Mouse (Mus musculus) midbrain, embryonic 13.5 days (tissue): ENCODE results near the gene Muc4. TPM values are rescaled to one million over a fixed set of nuclear protein-coding genes. Genes with fewer than 3 reads are reported as not detected.

Experiments
- ATAC-seq: fragments of 200-750 bp; cut with Nextera tagmentation; 2 replicates; pipeline ENCODE4 v1.8.0; 2017; ENCODE audit warnings: mild to moderate bottlenecking, moderate TSS enrichment, moderate library complexity
- H3K27ac ChIP-seq: fragments of 300-500 bp; sonication (generic); 2 replicates; pipeline ENCODE4 v1.5.1; 2015; ENCODE audit warnings: inconsistent platforms, mild to moderate bottlenecking, moderate library complexity
- H3K27me3 ChIP-seq: fragments of 300-500 bp; sonication (generic); 2 replicates; pipeline ENCODE4 v1.6.1; 2015; ENCODE audit warnings: mild to moderate bottlenecking, inconsistent platforms
- H3K36me3 ChIP-seq: fragments of 300-500 bp; sonication (generic); 2 replicates; pipeline ENCODE4 v1.6.1; 2015; ENCODE audit warnings: mild to moderate bottlenecking, inconsistent platforms
- H3K4me1 ChIP-seq: fragments of 300-500 bp; sonication (generic); replicated peaks from 2 replicates; pipeline ENCODE4 v1.6.1; 2015; ENCODE audit warnings: inconsistent platforms
- H3K4me2 ChIP-seq: fragments of 300-500 bp; sonication (generic); replicated peaks from 2 replicates; pipeline ENCODE4 v1.6.1; 2015; ENCODE audit warnings: moderate library complexity, mild to moderate bottlenecking, inconsistent platforms
- H3K4me3 ChIP-seq: fragments of 300-500 bp; sonication (generic); replicated peaks from 2 replicates; pipeline ENCODE4 v1.5.1; 2015; ENCODE audit warnings: mild to moderate bottlenecking, inconsistent platforms
- H3K9ac ChIP-seq: fragments of 300-500 bp; sonication (generic); replicated peaks from 2 replicates; pipeline ENCODE4 v1.6.1; 2015; ENCODE audit warnings: mild to moderate bottlenecking, inconsistent platforms
- H3K9me3 ChIP-seq: fragments of 300-500 bp; sonication (generic); 2 replicates; pipeline ENCODE4 v1.6.1; 2016; ENCODE audit warnings: mild to moderate bottlenecking, inconsistent platforms
- WGBS: fragments of 180-500 bp; shearing (Covaris S2); methylation state at CpG from one replicate; pipeline ENCODE4 v1.1.7; 2015; 5-methylcytosine and 5-hydroxymethylcytosine counted together
- polyA plus RNA-seq: library from polyadenylated mRNA; unstranded; fragments of >200 nt; fragmentation: Nextera tagmentation; extraction: Ambion mirVana; gene quantifications from 2 replicates; pipeline ENCODE4 v1.2.1, GENCODE M21; 2015

Gene Muc4
- polyA plus RNA-seq, 1 experiment from 2014 or later: not detected

GRCm38 (mm10) chr16:32728730-32729129, 7.0 kb upstream of the Muc4 start:
- ATAC-seq: no peak
- Histone ChIP-seq H3K9me3 (no peaks in the 10 kb centered on the region), H3K4me2 (no peak overlapping the region), H3K27ac (no peak overlapping the region), H3K27me3 (no peaks in the 10 kb centered on the region), H3K4me1 (no peaks in the 10 kb centered on the region), H3K36me3 (no peaks in the 10 kb centered on the region), H3K4me3 (no peak overlapping the region), H3K9ac (no peak overlapping the region)
- WGBS: 78% methylated on average over 1 of the region's 1 CpGs

GRCm38 (mm10) chr16:32733213-32733612, 2.5 kb upstream of the Muc4 start:
- 89% methylated on average over 3 of the region's 3 CpGs for WGBS
- H3K9ac ChIP-seq: no peak overlapping the region
- no peak for ATAC-seq

GRCm38 (mm10) chr16:32736022-32736421, 336 bp downstream of the Muc4 start:
- no peak overlapping the region for H3K27ac ChIP-seq
- H3K9ac ChIP-seq: no peak overlapping the region
- H3K4me3 ChIP-seq: no peak overlapping the region
- no peaks in the 10 kb centered on the region for H3K27me3 ChIP-seq
- H3K4me2 ChIP-seq: no peak overlapping the region
- H3K36me3 ChIP-seq: no peaks in the 10 kb centered on the region
- no peaks in the 10 kb centered on the region for H3K4me1 ChIP-seq
- 58% methylated on average over 3 of the region's 3 CpGs for WGBS
- no peaks in the 10 kb centered on the region; the same call in 1 of the 2 replicates for H3K9me3 ChIP-seq
- ATAC-seq: no peak

More at GRCm38 (mm10) chr16:32733213-32733612, 2.5 kb upstream of the Muc4 start:
- no peaks in the 10 kb centered on the region for H3K4me1 ChIP-seq
- no peaks in the 10 kb centered on the region for H3K36me3 ChIP-seq
- no peak overlapping the region for H3K27ac ChIP-seq
- H3K4me3 ChIP-seq: no peak overlapping the region
- no peaks in the 10 kb centered on the region for H3K27me3 ChIP-seq
- no peaks in the 10 kb centered on the region; the same call in 1 of the 2 replicates for H3K9me3 ChIP-seq
- H3K4me2 ChIP-seq: no peak overlapping the region

GRCm38 (mm10) chr16:32740003-32740663, 4.4 kb downstream of the Muc4 start:
- H3K9me3 ChIP-seq: no peaks in the 10 kb centered on the region
- no peak overlapping the region for H3K9ac ChIP-seq
- 66% methylated on average over 8 of the region's 8 CpGs for WGBS
- no peak overlapping the region for H3K4me3 ChIP-seq
- no peaks in the 10 kb centered on the region for H3K27me3 ChIP-seq
- no peak overlapping the region for H3K4me2 ChIP-seq
- no peak overlapping the region for H3K27ac ChIP-seq
- no peak for ATAC-seq
- H3K4me1 ChIP-seq: no peaks in the 10 kb centered on the region
- no peaks in the 10 kb centered on the region for H3K36me3 ChIP-seq

DNA sequence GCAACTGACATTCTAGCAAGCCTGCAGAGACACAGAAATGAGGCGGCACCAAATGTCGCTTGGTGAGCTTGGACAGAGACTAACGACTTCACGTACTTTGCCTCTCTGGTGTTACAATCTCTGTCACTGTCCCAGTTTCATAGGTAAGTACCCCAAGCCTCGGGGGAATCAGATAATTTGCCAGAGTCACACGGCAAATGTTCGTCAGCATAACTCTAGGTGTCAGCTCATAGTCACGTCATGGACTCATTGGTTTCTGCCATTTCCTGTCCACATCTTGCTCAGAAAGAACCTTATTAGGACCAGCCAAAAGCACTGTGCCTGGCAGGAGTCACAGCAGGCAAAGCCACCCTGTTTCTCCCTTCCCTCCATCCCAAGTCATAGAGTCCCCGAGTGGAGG, 5.7 kb downstream of the Muc4 start:
- no peak for ATAC-seq
- H3K9me3 ChIP-seq: no peaks in the 10 kb centered on the region
- 90% methylated on average over 9 of the region's 9 CpGs for WGBS
- H3K4me1 ChIP-seq: no peaks in the 10 kb centered on the region
- H3K27ac ChIP-seq: no peak overlapping the region
- no peaks in the 10 kb centered on the region for H3K36me3 ChIP-seq
- no peak overlapping the region for H3K9ac ChIP-seq
- H3K4me3 ChIP-seq: no peak overlapping the region
- H3K4me2 ChIP-seq: no peak overlapping the region
- H3K27me3 ChIP-seq: no peaks in the 10 kb centered on the region

GRCm38 (mm10) chr16:32742712-32743111, 7.0 kb downstream of the Muc4 start:
- Histone ChIP-seq H3K4me1 (no peaks in the 10 kb centered on the region), H3K4me3 (no peak overlapping the region), H3K4me2 (no peak overlapping the region), H3K9me3 (no peaks in the 10 kb centered on the region), H3K27ac (no peak overlapping the region), H3K36me3 (no peaks in the 10 kb centered on the region), H3K9ac (no peak overlapping the region), H3K27me3 (no peaks in the 10 kb centered on the region)
- ATAC-seq: no peak
- 90% methylated on average over 2 of the region's 2 CpGs for WGBS

- no peak overlapping the region for H3K27ac ChIP-seq
- no peaks in the 10 kb centered on the region for H3K4me1 ChIP-seq
- 79% methylated on average over 6 of the region's 6 CpGs for WGBS
- no peak overlapping the region for H3K4me2 ChIP-seq
- H3K27me3 ChIP-seq: no peaks in the 10 kb centered on the region
- ATAC-seq: no peak
- no peak overlapping the region for H3K9ac ChIP-seq
- H3K4me3 ChIP-seq: no peak overlapping the region
- no peaks in the 10 kb centered on the region for H3K9me3 ChIP-seq
- H3K36me3 ChIP-seq: no peaks in the 10 kb centered on the region
Observed at GRCm38 (mm10) chr16:32745852-32746251, 10.2 kb downstream of the Muc4 start.

DNA sequence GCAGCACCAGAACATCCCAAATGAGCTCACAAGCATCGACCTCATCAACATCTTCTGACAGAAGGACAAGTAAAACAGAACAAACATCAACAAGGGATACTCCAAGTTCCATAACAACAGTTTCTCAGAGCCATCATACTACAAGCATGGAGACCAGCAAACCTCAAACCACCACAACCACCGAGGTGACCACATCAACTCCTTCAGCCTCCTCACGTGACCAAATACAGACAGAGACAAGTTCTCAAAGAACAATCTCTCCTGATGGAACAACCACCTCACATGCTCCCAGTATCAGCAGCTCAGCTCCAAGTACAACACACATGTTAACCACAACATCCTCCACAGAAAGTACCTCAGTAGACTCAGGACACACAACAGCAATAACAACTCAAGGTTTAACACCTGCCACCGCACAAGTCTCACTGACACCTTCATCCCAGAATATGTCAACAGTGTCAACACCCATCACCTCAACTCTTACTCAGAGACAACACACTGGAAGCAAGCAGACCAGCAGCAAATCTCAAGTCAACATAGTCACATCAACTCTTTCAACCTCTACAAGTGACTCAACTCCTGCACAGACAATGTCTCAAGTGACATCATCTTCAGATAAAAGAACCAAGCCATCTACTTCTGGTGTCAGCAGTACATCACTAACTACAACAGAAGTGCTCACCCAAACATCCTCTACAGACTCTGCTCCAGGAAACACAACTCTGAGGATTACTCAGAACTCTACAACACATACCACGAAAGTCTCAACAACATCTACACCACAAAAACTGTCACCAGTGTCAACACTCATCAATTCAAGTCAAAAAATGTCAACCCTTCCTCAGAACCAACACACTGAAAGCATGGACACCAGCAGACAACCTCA, 14.8 kb downstream of the Muc4 start:
- Histone ChIP-seq H3K4me2 (no peak overlapping the region), H3K4me1 (no peaks in the 10 kb centered on the region), H3K4me3 (no peak overlapping the region), H3K36me3 (no peaks in the 10 kb centered on the region), H3K27me3 (no peaks in the 10 kb centered on the region), H3K9ac (no peak overlapping the region), H3K9me3 (no peaks in the 10 kb centered on the region), H3K27ac (no peak overlapping the region)
- WGBS: 92% methylated on average over 5 of the region's 5 CpGs
- ATAC-seq: no peak

- Histone ChIP-seq H3K27me3 (no peaks in the 10 kb centered on the region), H3K4me3 (no peak overlapping the region), H3K27ac (no peak overlapping the region), H3K4me1 (peaks cover 5% of the 10 kb centered on the region; the same call in 1 of the 2 replicates), H3K9ac (no peak overlapping the region), H3K9me3 (no peaks in the 10 kb centered on the region), H3K36me3 (no peaks in the 10 kb centered on the region), H3K4me2 (no peak overlapping the region)
- ATAC-seq: no peak
- WGBS: 90% methylated on average over 2 of the region's 2 CpGs
Observed at GRCm38 (mm10) chr16:32764550-32764949, 28.9 kb downstream of the Muc4 start.

DNA sequence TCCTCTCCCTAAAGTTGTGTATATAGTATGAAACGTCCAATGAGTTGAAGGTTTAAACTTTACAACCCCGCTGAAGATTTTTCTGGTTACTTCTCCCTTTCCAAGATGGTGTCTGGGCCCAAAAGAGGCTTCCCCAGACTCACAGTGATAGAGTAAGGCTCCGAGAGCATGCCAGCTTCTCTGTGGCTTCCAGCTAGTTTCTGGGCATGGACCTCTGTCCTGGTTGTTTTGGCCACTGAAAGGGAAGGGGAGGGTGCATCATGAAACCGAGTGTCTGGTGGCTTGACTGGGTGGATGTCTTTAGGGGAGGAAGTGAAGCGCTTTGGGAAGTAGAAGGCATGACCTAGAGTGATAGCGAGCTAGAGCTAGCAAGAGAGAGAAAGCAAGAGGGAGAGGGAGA, 29.3 kb downstream of the Muc4 start:
- no peak for ATAC-seq
- peaks cover 5% of the 10 kb centered on the region; the same call in 1 of the 2 replicates for H3K4me1 ChIP-seq
- no peak overlapping the region for H3K4me2 ChIP-seq
- no peaks in the 10 kb centered on the region for H3K27me3 ChIP-seq
- WGBS: 77% methylated on average over 6 of the region's 6 CpGs
- H3K4me3 ChIP-seq: no peak overlapping the region
- no peaks in the 10 kb centered on the region for H3K36me3 ChIP-seq
- H3K9me3 ChIP-seq: no peaks in the 10 kb centered on the region
- no peak overlapping the region for H3K9ac ChIP-seq
- H3K27ac ChIP-seq: no peak overlapping the region

GRCm38 (mm10) chr16:32766904-32767303, 31.2 kb downstream of the Muc4 start:
- peaks cover 5% of the 10 kb centered on the region; the same call in 1 of the 2 replicates for H3K4me1 ChIP-seq
- H3K27me3 ChIP-seq: no peaks in the 10 kb centered on the region
- no peak overlapping the region for H3K9ac ChIP-seq
- H3K27ac ChIP-seq: no peak overlapping the region
- 90% methylated on average over 7 of the region's 7 CpGs for WGBS
- H3K4me3 ChIP-seq: no peak overlapping the region
- H3K4me2 ChIP-seq: no peak overlapping the region
- no peaks in the 10 kb centered on the region for H3K9me3 ChIP-seq
- ATAC-seq: no peak
- H3K36me3 ChIP-seq: no peaks in the 10 kb centered on the region

- H3K4me1 ChIP-seq: peaks cover 10% of the 10 kb centered on the region; the same call in 1 of the 2 replicates
- H3K36me3 ChIP-seq: no peaks in the 10 kb centered on the region
- no peak overlapping the region for H3K9ac ChIP-seq
- H3K4me3 ChIP-seq: no peak overlapping the region
- H3K9me3 ChIP-seq: no peaks in the 10 kb centered on the region
- H3K27me3 ChIP-seq: no peaks in the 10 kb centered on the region; the same call in 1 of the 2 replicates
- 86% methylated on average over 10 of the region's 10 CpGs for WGBS
- no peak overlapping the region for H3K4me2 ChIP-seq
- no peak overlapping the region for H3K27ac ChIP-seq
- ATAC-seq: no peak
Observed at GRCm38 (mm10) chr16:32776676-32777075, 41.0 kb downstream of the Muc4 start.
